Mouse (Mus musculus): ENCODE data around the gene Tmem202. TPM values are rescaled to one million over a fixed set of nuclear protein-coding genes. Genes with fewer than 3 reads are reported as not detected.

Tmem202 gene
- total RNA-seq (2021) = under 1 TPM; 0.40 to 0.93 TPM
- long read RNA-seq, experiment 1, partial matches to known transcripts = 0 of 3 reads
- long read RNA-seq, experiment 1, other reads (novel, unspliced or antisense) = 3 of 3 reads
- long read RNA-seq, experiment 2, partial matches to known transcripts = 0 of 5 reads
- long read RNA-seq, experiment 2, other reads (novel, unspliced or antisense) = 5 of 5 reads

DNA sequence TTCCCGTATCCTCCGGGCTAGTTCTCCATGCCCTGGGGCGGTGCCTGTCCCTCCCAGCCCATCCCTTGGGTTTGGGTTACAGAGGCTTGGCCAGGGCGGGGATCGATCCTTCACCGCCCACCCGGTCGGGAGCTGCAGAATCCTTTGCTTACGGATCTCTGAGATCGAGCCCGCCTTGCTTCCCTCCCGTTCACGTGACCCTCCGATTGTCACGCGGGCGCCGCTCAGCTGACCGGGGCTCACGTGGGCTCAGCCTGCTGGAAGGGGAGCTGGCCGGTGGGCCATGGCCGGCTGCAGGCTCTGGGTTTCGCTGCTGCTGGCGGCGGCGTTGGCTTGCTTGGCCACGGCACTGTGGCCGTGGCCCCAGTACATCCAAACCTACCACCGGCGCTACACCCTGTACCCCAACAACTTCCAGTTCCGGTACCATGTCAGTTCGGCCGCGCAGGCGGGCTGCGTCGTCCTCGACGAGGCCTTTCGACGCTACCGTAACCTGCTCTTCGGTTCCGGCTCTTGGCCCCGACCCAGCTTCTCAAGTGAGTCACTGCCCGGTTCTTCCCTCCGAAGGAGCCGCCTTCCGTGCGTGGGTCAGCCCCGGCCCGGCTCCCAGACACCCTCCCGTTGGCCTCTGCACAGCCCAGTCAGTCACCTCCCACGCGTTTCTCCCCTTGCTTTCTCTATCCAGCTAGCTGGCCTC, at the start of gene Tmem202, which contains the start of gene Hexa:
TSS of gene Tmem202 (minus strand) at position 407 of the 697 bp plus-strand sequence.
TSS of gene Hexa (plus strand) at position 100 of the 697 bp plus-strand sequence.
- DNase-seq = peak; percentile 86 to 89

DNA sequence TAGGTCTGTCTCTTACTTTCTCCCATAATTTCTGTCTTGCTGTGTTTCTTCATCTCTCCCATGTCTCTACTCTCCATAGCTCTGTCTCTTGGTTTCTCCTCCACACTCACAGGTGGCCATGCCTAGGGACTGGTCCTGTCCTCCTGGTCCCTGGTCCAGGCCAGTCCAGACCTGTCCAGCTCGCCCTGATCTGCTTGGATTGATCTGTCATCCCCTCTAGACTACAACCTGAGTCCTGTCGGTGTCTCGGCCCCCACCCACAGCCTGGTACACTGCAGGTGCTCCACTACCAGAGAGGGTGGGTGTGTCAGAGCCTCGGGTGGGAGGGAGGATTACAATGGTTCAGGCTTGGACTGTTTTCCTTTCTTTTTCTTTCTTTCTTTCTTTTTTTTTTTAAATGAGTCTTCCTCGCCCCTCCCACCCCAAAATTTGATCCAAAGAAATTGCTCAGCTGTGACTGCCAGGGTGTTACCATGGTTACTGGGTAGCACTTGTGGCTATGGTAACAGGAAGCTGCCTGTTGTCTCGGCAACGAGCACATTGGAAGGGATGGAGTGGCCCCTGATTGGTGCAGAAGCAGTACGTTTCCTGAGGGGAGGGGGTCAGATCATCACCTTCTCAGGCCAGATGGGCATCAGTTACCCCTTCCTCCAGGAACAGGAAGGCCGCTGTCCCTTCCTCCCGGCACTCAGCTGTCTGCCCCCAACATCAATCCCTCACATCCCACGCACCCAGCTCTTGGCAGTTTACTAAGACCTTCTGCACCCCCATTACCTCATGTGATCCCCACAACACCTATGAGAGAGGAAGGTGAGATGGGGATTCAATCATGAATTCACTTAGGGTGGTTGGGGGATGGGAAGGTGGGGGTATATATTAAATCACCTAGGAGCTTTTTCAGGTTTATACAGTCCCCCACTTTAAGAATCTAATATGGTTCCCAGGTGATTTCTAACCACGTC, 49.3 kb upstream of the Tmem202 start:
- no peak for DNase-seq

DNA sequence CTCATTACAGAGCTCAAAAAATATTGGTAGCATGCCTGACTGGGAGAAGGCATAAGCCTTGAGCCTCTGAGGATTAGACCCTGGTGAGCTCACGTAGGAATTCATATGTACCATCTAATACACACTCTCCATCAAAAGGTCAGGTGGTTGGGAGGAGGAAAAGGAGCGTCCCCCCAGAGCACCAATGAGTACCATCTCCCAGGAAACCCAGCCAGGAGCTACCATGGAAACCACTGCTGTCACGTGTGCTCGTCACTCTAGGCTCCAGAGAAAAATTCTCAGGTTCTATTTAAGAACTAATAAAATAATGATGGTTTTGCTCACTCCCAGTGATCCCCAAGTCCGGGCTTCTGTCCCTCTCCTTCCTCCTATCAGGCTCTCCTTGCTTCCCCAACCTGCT, 48.6 kb upstream of the Tmem202 start:
- DNase-seq = no peak

- peak; percentile 79 for DNase-seq
Measured at GRCm38 (mm10) chr9:59584871-59585308, 45.2 kb upstream of the Tmem202 start.

GRCm38 (mm10) chr9:59578505-59578867, 38.8 kb upstream of the Tmem202 start:
- DNase-seq = no peak

DNA sequence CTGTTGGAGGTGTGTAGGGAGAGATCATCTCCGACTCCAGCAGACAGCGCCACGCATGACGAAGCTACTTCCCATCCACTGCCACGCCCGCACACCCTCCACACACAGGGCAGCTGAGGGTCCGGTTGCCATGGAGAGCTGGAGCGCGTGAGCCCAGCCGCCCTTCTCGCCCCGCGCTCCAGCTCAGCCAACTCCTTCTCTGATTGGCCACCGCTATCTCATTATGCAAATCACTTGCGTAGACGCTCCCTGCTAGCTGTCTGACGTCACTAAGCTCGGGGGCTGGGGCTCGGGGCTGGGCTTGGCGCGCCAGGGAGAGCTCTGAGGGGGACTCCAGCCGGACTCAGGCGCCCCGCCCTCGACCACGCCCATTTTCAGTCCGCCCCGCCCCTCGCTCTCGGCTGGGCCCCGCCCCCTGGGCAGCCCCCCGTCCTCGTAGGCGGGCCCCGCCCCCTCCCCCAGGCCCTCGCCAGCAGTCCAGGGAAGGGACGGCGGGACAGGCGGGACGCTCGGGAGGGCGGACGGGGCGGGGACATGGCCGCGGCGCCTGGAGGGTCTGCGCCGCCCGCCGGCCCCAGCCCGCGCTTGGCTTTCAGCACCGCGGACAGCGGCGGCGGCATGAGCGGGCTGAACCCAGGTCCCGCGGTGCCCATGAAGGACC, 38.3 kb upstream of the Tmem202 start, which contains the start of gene Celf6:
TSS of gene Celf6 (plus strand) at position 74 of the 661 bp plus-strand sequence.
- DNase-seq = peak; percentile 64 to 73

GRCm38 (mm10) chr9:59577401-59577800, 37.8 kb upstream of the Tmem202 start:
- no peak for DNase-seq

- no peak for DNase-seq
Measured at GRCm38 (mm10) chr9:59571852-59572251, 32.2 kb upstream of the Tmem202 start.

- peak; percentile 66 to 73 for DNase-seq
Measured at GRCm38 (mm10) chr9:59567111-59567510, 27.5 kb upstream of the Tmem202 start.

DNA sequence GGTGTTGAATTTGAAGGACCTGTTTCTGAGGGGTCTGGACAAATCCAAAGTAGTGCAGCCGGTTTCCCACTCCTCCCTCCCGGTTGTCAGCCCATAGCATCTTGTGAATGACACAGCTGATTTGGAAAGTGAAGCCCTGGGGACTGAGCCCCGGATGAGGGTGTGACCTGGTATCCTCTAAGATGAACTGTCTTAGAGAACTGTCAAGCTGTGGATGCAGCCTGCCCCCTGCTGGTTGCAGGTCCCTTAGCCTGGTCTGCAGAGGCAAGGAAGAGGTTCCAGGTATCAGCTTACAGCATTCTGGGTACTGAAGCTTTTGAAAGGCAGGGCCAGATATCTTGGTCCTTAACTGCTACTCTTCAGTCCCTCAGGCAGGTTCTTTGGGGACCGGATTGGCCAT, 26.0 kb upstream of the Tmem202 start:
- DNase-seq = peak; percentile 80 to 89

GRCm38 (mm10) chr9:59553719-59554118, 14.1 kb upstream of the Tmem202 start:
- peak; percentile 19 to 22 for DNase-seq

GRCm38 (mm10) chr9:59552610-59553009, 13.0 kb upstream of the Tmem202 start:
- no peak for DNase-seq

DNA sequence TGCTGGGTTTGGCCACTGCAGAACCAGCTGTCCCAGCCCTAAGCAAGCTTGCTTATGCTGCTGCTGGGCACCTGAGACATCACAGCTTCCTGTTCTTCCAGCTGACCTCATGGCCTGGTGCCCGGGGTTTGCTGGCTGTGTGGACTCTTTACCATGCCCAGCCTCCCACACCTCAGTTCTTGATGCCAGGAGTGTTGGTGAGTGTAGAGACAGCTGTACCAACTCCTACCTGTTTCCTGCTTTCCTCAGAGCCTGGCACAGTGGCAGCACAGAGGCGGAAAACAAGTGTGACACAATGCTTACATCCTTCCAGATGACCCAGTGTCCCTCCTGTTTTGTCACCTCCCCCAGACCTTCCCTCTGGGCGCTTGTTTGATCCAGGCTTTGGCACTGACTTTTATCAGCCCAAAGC, 12.0 kb upstream of the Tmem202 start:
- peak; percentile 48 to 51 for DNase-seq

DNA sequence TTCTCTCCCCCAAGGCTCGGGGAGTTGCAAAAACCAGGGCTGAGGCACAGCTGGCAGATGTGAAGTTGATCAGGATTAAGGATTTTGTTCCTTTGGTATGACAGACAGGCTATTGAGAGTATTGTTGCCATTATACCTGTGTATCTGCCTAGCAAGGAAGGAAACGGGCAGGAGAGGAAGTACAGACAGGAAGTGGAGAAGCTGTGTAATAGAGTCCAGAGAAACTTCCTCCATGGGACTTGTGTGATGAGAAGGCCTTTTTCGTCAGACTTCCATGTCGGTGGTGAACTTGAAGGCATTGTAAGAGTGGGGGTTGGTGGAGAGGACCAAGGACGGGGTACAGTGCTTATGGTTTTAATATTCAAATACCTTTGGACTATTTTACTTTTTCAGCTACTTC, 11.4 kb upstream of the Tmem202 start:
- DNase-seq = peak in 1 of 2 experiments; percentile 17

DNA sequence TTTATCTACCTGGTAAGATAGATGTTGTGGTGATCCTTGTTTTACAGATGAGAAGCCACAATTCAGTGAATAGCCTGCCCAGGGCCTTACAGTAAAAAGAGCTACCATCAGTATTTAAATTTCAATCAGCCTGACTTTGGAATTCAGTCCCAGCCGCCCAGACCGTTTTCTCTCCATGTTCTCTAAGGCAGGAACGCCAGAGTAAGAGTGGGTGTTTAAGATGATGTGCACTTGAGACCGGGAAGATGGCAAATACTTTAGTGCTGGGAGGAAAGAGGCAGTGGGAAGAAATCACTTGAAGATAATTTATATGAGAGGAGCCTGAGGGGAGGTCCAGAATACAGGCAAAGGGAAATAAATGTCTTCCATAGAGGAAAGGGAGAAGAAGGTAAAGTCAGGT, 10.4 kb upstream of the Tmem202 start:
- DNase-seq = no peak

DNA sequence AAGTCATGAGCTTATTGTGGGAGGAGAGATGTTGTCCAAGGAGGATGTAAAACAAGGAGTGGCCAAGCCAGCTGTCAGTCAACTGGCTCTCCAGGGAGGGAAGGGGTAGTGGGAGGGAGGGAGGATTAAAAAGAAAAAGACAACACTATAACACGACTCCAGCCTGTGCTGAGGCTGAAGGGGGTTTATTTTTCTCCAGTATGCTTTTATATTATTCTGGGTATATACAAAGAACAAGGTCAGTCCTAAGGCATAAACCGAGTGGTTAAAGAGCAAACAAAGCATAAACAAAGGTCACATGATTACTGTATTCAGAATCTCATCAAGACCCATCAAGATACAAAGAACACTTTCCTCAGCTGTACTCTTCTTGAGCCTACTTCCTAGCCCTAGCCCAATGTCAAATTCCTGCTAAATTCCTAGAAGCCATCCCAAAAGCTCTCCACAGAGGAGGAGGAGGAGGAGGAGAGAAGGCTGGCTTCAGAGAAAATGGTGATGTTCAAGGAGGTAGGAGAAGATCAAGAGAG, 9.4 kb upstream of the Tmem202 start:
- peak in 1 of 2 experiments; percentile 11 for DNase-seq

DNA sequence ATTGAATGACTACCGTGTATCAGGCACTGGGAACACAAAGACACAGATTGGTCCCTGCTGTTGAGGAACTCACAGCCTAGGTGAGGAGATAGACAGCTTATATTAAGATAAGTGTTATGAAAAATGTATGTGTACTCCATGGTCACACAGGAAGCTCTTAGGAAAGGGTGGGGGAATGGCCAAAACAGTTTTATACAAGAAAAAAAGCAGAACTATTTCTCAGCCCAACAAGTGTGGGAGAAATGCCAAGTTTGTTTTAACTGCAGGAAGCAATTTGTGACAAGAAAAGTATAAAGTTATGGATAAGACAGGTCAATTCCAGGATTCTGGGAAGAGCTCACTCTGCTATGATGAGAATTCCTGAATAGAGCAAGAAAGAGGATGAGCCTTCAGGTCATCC, 8.2 kb upstream of the Tmem202 start:
- DNase-seq = no peak

- DNase-seq = peak in 1 of 2 experiments; percentile 39
Measured at GRCm38 (mm10) chr9:59544739-59545138, 5.1 kb upstream of the Tmem202 start.

DNA sequence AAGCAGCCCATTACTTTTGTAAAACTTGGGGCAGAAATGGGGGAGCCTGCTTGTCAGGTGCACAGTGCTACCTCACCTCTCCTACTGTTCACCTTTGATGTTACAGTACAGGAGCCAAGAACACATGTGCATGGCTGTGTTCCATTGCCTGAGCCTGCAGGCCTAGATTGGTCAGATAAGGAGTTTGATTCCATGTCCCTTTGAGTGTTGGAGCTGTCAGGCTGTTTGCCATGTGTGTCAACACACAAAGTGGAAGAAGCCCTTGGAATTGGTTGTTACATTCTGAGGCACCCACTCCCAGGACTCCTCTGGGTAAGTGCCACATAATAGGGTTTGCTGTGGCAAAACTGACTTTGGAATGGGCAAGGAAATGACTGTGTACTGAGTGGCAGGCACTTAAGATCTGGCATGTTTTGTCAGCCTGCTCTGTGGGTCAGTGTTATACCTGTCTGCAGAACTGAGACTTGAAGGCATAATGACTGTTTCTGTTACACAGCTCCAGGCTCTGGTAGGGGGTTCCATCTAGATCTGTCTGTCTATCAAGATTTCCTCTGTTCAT, 3.2 kb upstream of the Tmem202 start:
- no peak for DNase-seq

DNA sequence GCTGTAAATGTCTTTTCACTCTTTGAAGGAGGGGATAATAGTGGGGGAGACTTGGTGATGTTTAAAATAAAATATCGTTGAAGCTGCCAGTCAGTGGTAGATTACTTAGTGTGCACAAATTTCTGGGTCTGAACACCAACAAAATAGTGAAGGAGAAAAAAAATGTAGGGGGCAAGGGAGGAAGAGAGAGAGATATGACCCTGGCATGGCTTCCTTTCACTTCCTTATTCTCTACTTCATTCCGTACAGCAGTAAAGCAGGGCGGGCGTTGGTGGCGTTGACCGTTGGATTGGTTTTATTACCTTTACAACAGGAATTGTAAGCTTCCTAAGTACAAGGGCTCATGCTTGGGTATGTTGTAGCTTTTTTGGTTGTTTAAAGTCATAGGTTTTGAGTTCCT, 2.0 kb upstream of the Tmem202 start:
- DNase-seq = peak in 1 of 2 experiments; percentile 26

- DNase-seq = peak; percentile 55 to 72
Measured at GRCm38 (mm10) chr9:59537651-59538050, 2.0 kb downstream of the Tmem202 start.

All from heart, adult 18-20 months (tissue).